Comparison of ENCODE assay signal across 22 mouse cellular contexts in the genomic region with DNA sequence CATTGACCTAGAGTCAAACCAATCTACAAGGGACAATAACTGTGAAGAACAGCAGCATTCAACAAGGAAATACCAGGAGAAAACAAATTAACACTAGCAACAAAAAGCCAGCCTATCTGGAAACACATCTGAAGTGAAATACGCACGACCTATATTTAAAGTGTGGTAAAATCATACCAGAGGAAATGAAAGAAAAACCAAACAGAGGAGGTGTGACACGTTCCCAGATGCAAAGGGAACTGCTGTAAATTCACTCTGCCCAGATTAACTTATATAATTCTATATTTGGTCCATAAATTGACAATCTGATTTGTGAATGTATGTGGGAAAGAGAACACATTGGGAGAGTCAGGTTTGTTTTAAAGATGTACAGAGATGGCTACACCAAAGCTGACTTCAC. TPM values are rescaled to one million over a fixed set of nuclear protein-coding genes. Genes with fewer than 3 reads are reported as not detected.
"Had no signal": no experiment of that assay in that cellular context is flagged by ENCODE, and none has a peak within 500 bp of the region (broad histone marks: within the 10 kb centered on the region; RNA-seq: fewer than 3 reads in every experiment).

No protein-coding gene starts in this region.

- H3K36me3 ChIP-seq: liver, embryonic 15.5 days; lung, embryonic 15.5 days; midbrain, embryonic 10.5 days; midbrain, embryonic 12.5 days; neural tube, embryonic 13.5 days; neural tube, embryonic 15.5 days had no signal

- H3K4me1 ChIP-seq: liver, embryonic 15.5 days; midbrain, embryonic 10.5 days; midbrain, embryonic 12.5 days had no signal

- H3K9ac ChIP-seq: liver, embryonic 15.5 days; liver, postnatal 0 days; lung, embryonic 15.5 days; midbrain, embryonic 12.5 days; neural tube, embryonic 13.5 days; neural tube, embryonic 15.5 days had no signal

- H3K4me2 ChIP-seq: liver, embryonic 15.5 days; lung, embryonic 15.5 days; midbrain, embryonic 12.5 days; neural tube, embryonic 13.5 days; neural tube, embryonic 15.5 days had no signal

- H3K4me3 ChIP-seq: liver, embryonic 15.5 days; lung, embryonic 15.5 days; midbrain, embryonic 10.5 days; midbrain, embryonic 12.5 days; myocyte; neural tube, embryonic 13.5 days; neural tube, embryonic 15.5 days had no signal

- H3K9me3 ChIP-seq: liver, embryonic 15.5 days; lung, embryonic 15.5 days; midbrain, embryonic 10.5 days; midbrain, embryonic 12.5 days; neural tube, embryonic 13.5 days; neural tube, embryonic 15.5 days had no signal

- DNase-seq: liver, postnatal 0 days; lung, adult 2 months; lung, postnatal 14 days; lung, postnatal 4 days; midbrain, embryonic 14.5 days; retina, postnatal 1 day; right cerebral cortex, postnatal 14 days; right cerebral cortex, postnatal 4 days; spleen, adult 18-20 months; thymus, adult 2 months; thymus, postnatal 25 days; thymus, postnatal 4 days had no signal

- H3K27me3 ChIP-seq: liver, embryonic 15.5 days; lung, embryonic 15.5 days; midbrain, embryonic 12.5 days; neural tube, embryonic 13.5 days; neural tube, embryonic 15.5 days had no signal

- ATAC-seq: liver, postnatal 0 days; lung, postnatal 0 days; midbrain, embryonic 16.5 days had no signal

- H3K27ac ChIP-seq: liver, embryonic 15.5 days; lung, embryonic 15.5 days; midbrain, embryonic 10.5 days; midbrain, embryonic 12.5 days; neural tube, embryonic 13.5 days; neural tube, embryonic 15.5 days had no signal

RNA-seq across cellular contexts. Expression of a gene that starts 2.7 kb away (rescaled TPM):
- polyA plus RNA-seq: liver, embryonic 15.5 days; liver, postnatal 0 days; midbrain, embryonic 10.5 days; midbrain, embryonic 12.5 days; small intestine, adult 2 months had no signal
